Mouse (Mus musculus): ENCODE data around the gene Aox1. TPM values are rescaled to one million over a fixed set of nuclear protein-coding genes. Genes with fewer than 3 reads are reported as not detected.

Aox1 gene
- 0.25 and 0.34 TPM in 2 replicates for polyA plus RNA-seq (2012; rRNA removed)

GRCm38 (mm10) chr1:58029636-58030117, at the start of gene Aox1:
Aox1 (plus strand) TSS chr1:58029931.

GRCm38 (mm10) chr1:57995432-57996132, 34.1 kb upstream of the Aox1 start, which contains the start of gene Sgo2a:
Sgo2a (plus strand) TSS chr1:57995971.

DNA sequence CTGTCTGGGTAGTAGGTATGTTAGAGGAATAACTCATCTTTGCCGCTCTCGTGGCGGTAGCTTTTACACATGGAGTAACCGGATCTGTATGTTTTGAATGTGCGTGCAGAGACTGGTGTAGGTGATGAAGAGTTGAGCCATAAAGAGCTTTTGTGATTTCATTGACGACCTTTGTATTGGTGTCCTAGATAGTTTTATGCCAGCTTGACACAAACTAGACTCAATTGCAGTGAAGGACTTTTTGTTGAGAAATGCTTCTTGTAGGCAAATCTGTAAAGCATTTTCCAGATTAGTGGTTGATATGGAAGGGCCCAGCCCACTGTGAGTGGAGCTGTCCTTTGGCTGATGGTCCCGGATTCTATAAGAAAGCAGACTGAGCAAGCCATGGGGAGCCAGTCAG, 10.9 kb upstream of the Aox1 start, which contains the start of gene Kctd18:
Kctd18 (minus strand) TSS at position 101 of the 400 bp plus-strand sequence.

DNA sequence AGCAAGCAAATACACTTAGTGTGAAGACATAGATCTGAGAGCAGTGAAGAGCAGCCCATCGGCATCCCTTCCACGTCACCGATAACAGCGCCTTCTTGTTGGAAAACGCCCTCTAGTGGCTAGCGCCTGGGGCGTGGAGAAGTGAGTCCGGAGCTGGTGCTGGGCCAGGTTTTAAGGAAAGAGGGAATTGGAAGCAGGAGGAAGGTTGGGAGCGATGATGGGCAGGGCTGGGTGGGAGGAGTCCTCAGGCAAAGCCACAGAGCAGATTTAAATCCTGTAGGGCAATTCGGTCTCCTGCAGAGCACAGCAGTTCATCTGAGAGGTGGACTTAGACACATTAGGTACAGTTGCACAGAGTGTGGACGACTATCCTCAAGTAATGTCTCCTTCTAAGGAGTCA, 83.1 kb downstream of the Aox1 start, which contains the start of gene Aox3:
Aox3 (plus strand) TSS at position 251 of the 400 bp plus-strand sequence.

Other genes with a start within 250 kb of the Aox1 start
- 20.8 and 23.9 TPM in 2 replicates for gene Sgo2a, start 34.0 kb upstream of the Aox1 start, polyA plus RNA-seq (2012; rRNA removed)
- gene Kctd18, start 11.0 kb upstream of the Aox1 start, polyA plus RNA-seq (2012; rRNA removed), result 30.6 and 46.4 TPM in 2 replicates
- gene Aox3, start 83.2 kb downstream of the Aox1 start, polyA plus RNA-seq (2012; rRNA removed), result 0.08 and 0.14 TPM in 2 replicates
- 0.10 and 0.20 TPM in 2 replicates for gene Aox4, start 180.5 kb downstream of the Aox1 start, polyA plus RNA-seq (2012; rRNA removed)
- 0.01 TPM in 1 of 2 replicates, not detected in the other for gene Aox2, start 248.4 kb downstream of the Aox1 start, polyA plus RNA-seq (2012; rRNA removed)

Data from central nervous system, embryonic 11.5 days (tissue).